Mouse (Mus musculus) erythroblast, embryonic 14.5 days (primary cell): ENCODE results near the gene Ccdc62.

Experiments
- GATA1 ChIP-seq: IDR thresholded peaks from 2 replicates; pipeline ENCODE4 v1.6.1; 2012; ENCODE audit warnings: low read length, inconsistent platforms, mixed read lengths
- TAL1 ChIP-seq: IDR thresholded peaks from 3 replicates; pipeline ENCODE4 v1.6.1; 2012; ENCODE audit warnings: low read length, inconsistent platforms, mixed read lengths

GRCm38 (mm10) chr5:123998370-123998769, 67.9 kb downstream of the Ccdc62 start:
- TF ChIP-seq TAL1 (no peak), GATA1 (no peak)
